Mouse (Mus musculus) forebrain, embryonic 14.5 days (tissue): ENCODE results near the gene Bloc1s2. TPM values are rescaled to one million over a fixed set of nuclear protein-coding genes. Genes with fewer than 3 reads are reported as not detected.

Experiments used
- polyA plus RNA-seq: library from polyadenylated mRNA; unstranded; fragments of >200 nt; fragmentation: Nextera tagmentation; extraction: Ambion mirVana; gene quantifications from 2 replicates; pipeline ENCODE4 v1.2.1, GENCODE M21; 2014

Bloc1s2 gene
- polyA plus RNA-seq, 1 experiment from 2014 or later, result 165 TPM

Other genes with a start within 250 kb of the Bloc1s2 start
- 7.2 and 7.6 TPM in 2 replicates for gene Dnmbp, start 206.3 kb downstream of the Bloc1s2 start, polyA plus RNA-seq
- 0.24 and 0.38 TPM in 2 replicates for gene Cpn1, start 159.9 kb downstream of the Bloc1s2 start, polyA plus RNA-seq
- 0.11 TPM in 1 of 2 replicates, not detected in the other for gene Cyp2c23, start 117.2 kb downstream of the Bloc1s2 start, polyA plus RNA-seq
- gene Erlin1, start 76.7 kb downstream of the Bloc1s2 start, polyA plus RNA-seq, result 16.5 and 16.9 TPM in 2 replicates
- 44.8 and 51.2 TPM in 2 replicates for gene Chuk, start 39.0 kb downstream of the Bloc1s2 start, polyA plus RNA-seq
- gene Cwf19l1, start 10.6 kb downstream of the Bloc1s2 start, polyA plus RNA-seq, result 37.3 and 43.0 TPM in 2 replicates
- gene Pkd2l1, start 46.0 kb upstream of the Bloc1s2 start, polyA plus RNA-seq, result 0.15 TPM in 2 replicates
- gene Scd3, start 56.8 kb upstream of the Bloc1s2 start, polyA plus RNA-seq, result 2.0 and 2.1 TPM in 2 replicates
- gene Scd2, start 147.2 kb upstream of the Bloc1s2 start, polyA plus RNA-seq, result 220 and 266 TPM in 2 replicates
- 0.10 and 0.42 TPM in 2 replicates for gene Scd4, start 186.6 kb upstream of the Bloc1s2 start, polyA plus RNA-seq